Mouse (Mus musculus) liver, embryonic 12.5 days (tissue): ENCODE results near the gene Lzts2. TPM values are rescaled to one million over a fixed set of nuclear protein-coding genes. Genes with fewer than 3 reads are reported as not detected.

Source experiments
- ATAC-seq: fragments of 200-750 bp; cut with Nextera tagmentation; 2 replicates; pipeline ENCODE4 v1.8.0; 2017; ENCODE audit warnings: moderate number of reproducible peaks, mild to moderate bottlenecking, moderate library complexity
- H3K27ac ChIP-seq: fragments of 300-500 bp; sonication (generic); 2 replicates; pipeline ENCODE4 v1.5.1; 2016; ENCODE audit warnings: mild to moderate bottlenecking
- H3K27me3 ChIP-seq: fragments of 300-500 bp; sonication (generic); replicated peaks from 2 replicates; pipeline ENCODE4 v1.6.1; 2016; ENCODE audit warnings: mild to moderate bottlenecking, moderate library complexity
- H3K36me3 ChIP-seq: fragments of 300-500 bp; sonication (generic); 2 replicates; pipeline ENCODE4 v1.6.1; 2016; ENCODE audit warnings: mild to moderate bottlenecking, moderate library complexity
- H3K4me1 ChIP-seq: fragments of 300-500 bp; sonication (generic); 2 replicates; pipeline ENCODE4 v1.6.1; 2016
- H3K4me2 ChIP-seq: fragments of 300-500 bp; sonication (generic); 2 replicates; pipeline ENCODE4 v1.6.1; 2016; ENCODE audit warnings: mild to moderate bottlenecking, moderate library complexity
- H3K4me3 ChIP-seq: fragments of 300-500 bp; sonication (generic); 2 replicates; pipeline ENCODE4 v1.5.1; 2016; ENCODE audit warnings: mild to moderate bottlenecking, moderate library complexity
- H3K9ac ChIP-seq: fragments of 300-500 bp; sonication (generic); 2 replicates; pipeline ENCODE4 v1.6.1; 2016; ENCODE audit warnings: mild to moderate bottlenecking, moderate library complexity
- H3K9me3 ChIP-seq: fragments of 300-500 bp; sonication (generic); replicated peaks from 2 replicates; pipeline ENCODE4 v1.6.1; 2016; ENCODE audit warnings: mild to moderate bottlenecking, moderate library complexity
- WGBS: fragments of 180-500 bp; shearing (Covaris S2); methylation state at CpG from one replicate; pipeline ENCODE4 v1.1.7; 2016; ENCODE audit not compliant: insufficient replicate concordance; 5-methylcytosine and 5-hydroxymethylcytosine counted together
- polyA plus RNA-seq: library from polyadenylated mRNA; unstranded; fragments of >200 nt; fragmentation: Nextera tagmentation; extraction: Ambion mirVana; gene quantifications from 2 replicates; pipeline ENCODE4 v1.2.1, GENCODE M21; 2016

Gene Lzts2
- polyA plus RNA-seq, 1 experiment from 2014 or later: 18.3 TPM

- Histone ChIP-seq H3K27me3 (no peaks in the 10 kb centered on the region), H3K4me3 (peak within 1 kb of the TSS; percentile 96), H3K9me3 (no peaks in the 10 kb centered on the region), H3K4me2 (peak within 1 kb of the TSS; percentile 91), H3K9ac (peak within 1 kb of the TSS; percentile 85), H3K4me1 (peaks cover 35% of the 10 kb centered on the region), H3K27ac (peak within 1 kb of the TSS; percentile 81), H3K36me3 (peaks cover 72% of the 10 kb centered on the region)
- peak; percentile 85 for ATAC-seq
- under 1% methylated on average over 82 of the region's 82 CpGs for WGBS
Measured at GRCm38 (mm10) chr19:45005957-45006712, 8.1 kb upstream of the Lzts2 start, which contains the start of gene Mrpl43. TSS of gene Mrpl43 (minus strand) at chr19:45006442.

DNA sequence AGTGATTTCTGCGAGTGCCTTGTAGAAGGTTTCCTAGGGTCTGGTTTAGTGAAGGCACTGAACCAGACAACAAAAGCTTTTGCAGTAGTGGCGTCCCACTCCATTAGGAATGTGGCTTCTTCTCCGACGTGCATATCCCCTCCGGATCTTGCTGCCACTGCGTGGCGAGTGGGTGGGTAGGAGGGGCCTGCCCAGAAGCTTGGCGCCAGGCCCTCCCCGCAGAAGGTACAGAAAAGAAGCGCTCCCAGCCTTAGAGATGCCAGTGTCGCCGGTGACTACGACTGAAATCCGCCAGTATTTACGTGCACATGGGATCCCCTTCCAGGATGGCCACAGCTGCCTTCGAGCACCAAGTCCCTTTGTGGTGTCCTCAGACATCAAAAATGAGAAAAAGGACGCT is 7.2 kb upstream of the Lzts2 start:
- Histone ChIP-seq H3K4me3 (peak overlapping the region; percentile 96), H3K9me3 (no peaks in the 10 kb centered on the region), H3K27ac (peak overlapping the region; percentile 81; the same call in 1 of the 2 replicates), H3K27me3 (no peaks in the 10 kb centered on the region), H3K4me2 (peak overlapping the region; percentile 91), H3K9ac (peak overlapping the region; percentile 85), H3K36me3 (peaks cover 73% of the 10 kb centered on the region), H3K4me1 (peaks cover 35% of the 10 kb centered on the region)
- WGBS: 26% methylated on average over 17 of the region's 17 CpGs
- ATAC-seq: no peak

GRCm38 (mm10) chr19:45007425-45008191 is 6.6 kb upstream of the Lzts2 start:
- 74% methylated on average over 20 of the region's 20 CpGs for WGBS
- Histone ChIP-seq H3K4me1 (peaks cover 35% of the 10 kb centered on the region), H3K27ac (peak overlapping the region; percentile 81; the same call in 1 of the 2 replicates), H3K27me3 (no peaks in the 10 kb centered on the region), H3K4me2 (peak overlapping the region; percentile 91), H3K9me3 (no peaks in the 10 kb centered on the region), H3K4me3 (peak overlapping the region; percentile 96), H3K36me3 (peaks cover 73% of the 10 kb centered on the region), H3K9ac (peak overlapping the region; percentile 85)
- no peak for ATAC-seq

- H3K4me2 ChIP-seq: no peak overlapping the region
- ATAC-seq: no peak
Measured at GRCm38 (mm10) chr19:45010646-45011045, 3.6 kb upstream of the Lzts2 start.

DNA sequence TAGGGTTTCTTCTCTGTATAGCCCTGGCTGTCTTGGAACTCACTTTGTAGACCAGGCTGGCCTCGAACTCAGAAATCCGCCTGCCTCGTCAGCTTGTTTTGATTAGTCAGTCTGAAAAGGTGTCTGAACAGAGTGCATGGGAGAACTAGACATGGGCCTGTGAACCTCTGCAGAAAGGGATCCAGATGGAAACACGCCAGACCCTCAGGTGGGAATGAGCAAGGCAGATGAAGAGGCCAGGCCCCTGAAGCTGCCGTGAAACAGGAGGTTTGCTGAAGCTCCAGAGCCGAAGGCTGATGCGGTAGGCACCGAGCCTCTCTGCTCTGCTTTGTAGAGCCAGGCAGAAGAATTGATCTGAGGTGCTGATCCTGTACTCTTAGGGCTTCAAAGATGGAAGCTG is 2.0 kb upstream of the Lzts2 start:
- ATAC-seq: no peak
- H3K9me3 ChIP-seq: no peaks in the 10 kb centered on the region
- H3K4me2 ChIP-seq: no peak overlapping the region
- H3K27ac ChIP-seq: no peak overlapping the region
- H3K4me3 ChIP-seq: no peak overlapping the region
- no peak overlapping the region for H3K9ac ChIP-seq
- peaks cover 48% of the 10 kb centered on the region for H3K36me3 ChIP-seq
- H3K27me3 ChIP-seq: peaks cover 1% of the 10 kb centered on the region; the same call in 1 of the 2 replicates
- peaks cover 62% of the 10 kb centered on the region for H3K4me1 ChIP-seq
- 82% methylated on average over 8 of the region's 8 CpGs for WGBS

More at GRCm38 (mm10) chr19:45010646-45011045, 3.6 kb upstream of the Lzts2 start:
- Histone ChIP-seq H3K9me3 (no peaks in the 10 kb centered on the region), H3K27ac (no peak overlapping the region), H3K4me1 (peaks cover 54% of the 10 kb centered on the region), H3K27me3 (no peaks in the 10 kb centered on the region), H3K4me3 (no peak overlapping the region), H3K9ac (no peak overlapping the region), H3K36me3 (peaks cover 48% of the 10 kb centered on the region)
- 70% methylated on average over 4 of the region's 4 CpGs for WGBS

- Histone ChIP-seq H3K27ac (no peak overlapping the region), H3K9ac (no peak overlapping the region), H3K4me1 (peaks cover 62% of the 10 kb centered on the region), H3K27me3 (peaks cover 3% of the 10 kb centered on the region; the same call in 1 of the 2 replicates), H3K9me3 (no peaks in the 10 kb centered on the region), H3K36me3 (peaks cover 48% of the 10 kb centered on the region), H3K4me2 (no peak overlapping the region), H3K4me3 (no peak overlapping the region)
- 58% methylated on average over 6 of the region's 6 CpGs for WGBS
- no peak for ATAC-seq
Measured at GRCm38 (mm10) chr19:45012636-45013035, 1.6 kb upstream of the Lzts2 start.

GRCm38 (mm10) chr19:45013581-45014225 is 511 bp upstream of the Lzts2 start:
- H3K9me3 ChIP-seq: no peaks in the 10 kb centered on the region
- H3K36me3 ChIP-seq: peaks cover 37% of the 10 kb centered on the region
- no peak overlapping the region for H3K9ac ChIP-seq
- WGBS: 41% methylated on average over 6 of the region's 6 CpGs
- H3K27ac ChIP-seq: peak overlapping the region; percentile 79
- no peak for ATAC-seq
- peak overlapping the region; percentile 93; the same call in 1 of the 2 replicates for H3K4me2 ChIP-seq
- H3K4me3 ChIP-seq: no peak overlapping the region
- H3K4me1 ChIP-seq: peaks cover 62% of the 10 kb centered on the region
- H3K27me3 ChIP-seq: peaks cover 3% of the 10 kb centered on the region; the same call in 1 of the 2 replicates

DNA sequence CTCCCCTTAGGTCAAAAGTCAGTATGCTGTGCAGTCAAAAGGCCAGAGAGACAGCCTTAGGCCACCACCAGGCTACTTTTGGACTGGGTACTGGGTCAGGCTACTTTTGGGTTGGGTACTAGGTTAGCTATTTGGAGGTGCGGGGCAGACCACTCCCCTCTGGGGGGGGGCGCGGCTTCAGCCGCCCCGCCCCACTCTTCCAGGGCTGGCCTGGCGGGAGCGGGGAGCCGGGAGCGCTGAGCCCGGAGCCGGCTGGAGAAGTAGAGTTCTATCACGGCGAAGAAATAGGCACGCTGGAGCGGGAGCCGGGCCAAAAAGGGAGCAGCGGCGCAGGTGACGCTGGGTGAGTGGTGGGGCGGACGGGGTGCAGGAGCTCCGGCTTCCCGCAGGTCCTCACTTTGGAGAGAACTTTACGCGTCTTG is 778 bp downstream of the Lzts2 start:
- Histone ChIP-seq H3K4me1 (peaks cover 69% of the 10 kb centered on the region), H3K4me2 (peak overlapping the region; percentile 93), H3K9ac (peak overlapping the region; percentile 70), H3K27me3 (peaks cover 3% of the 10 kb centered on the region; the same call in 1 of the 2 replicates), H3K36me3 (peaks cover 26% of the 10 kb centered on the region), H3K9me3 (no peaks in the 10 kb centered on the region), H3K4me3 (peak overlapping the region; percentile 66), H3K27ac (peak overlapping the region; percentile 79)
- ATAC-seq: peak; percentile 10
- 3% methylated on average over 25 of the region's 25 CpGs for WGBS

- ATAC-seq: peak; percentile 62
- Histone ChIP-seq H3K27ac (peak overlapping the region; percentile 79), H3K4me2 (peak overlapping the region; percentile 93), H3K9ac (peak overlapping the region; percentile 70), H3K27me3 (peaks cover 3% of the 10 kb centered on the region; the same call in 1 of the 2 replicates), H3K4me1 (peaks cover 76% of the 10 kb centered on the region), H3K9me3 (no peaks in the 10 kb centered on the region), H3K4me3 (peak overlapping the region; percentile 66), H3K36me3 (peaks cover 19% of the 10 kb centered on the region)
- under 1% methylated on average over 34 of the region's 34 CpGs for WGBS
Measured at GRCm38 (mm10) chr19:45015518-45016281, 1.5 kb downstream of the Lzts2 start.

DNA sequence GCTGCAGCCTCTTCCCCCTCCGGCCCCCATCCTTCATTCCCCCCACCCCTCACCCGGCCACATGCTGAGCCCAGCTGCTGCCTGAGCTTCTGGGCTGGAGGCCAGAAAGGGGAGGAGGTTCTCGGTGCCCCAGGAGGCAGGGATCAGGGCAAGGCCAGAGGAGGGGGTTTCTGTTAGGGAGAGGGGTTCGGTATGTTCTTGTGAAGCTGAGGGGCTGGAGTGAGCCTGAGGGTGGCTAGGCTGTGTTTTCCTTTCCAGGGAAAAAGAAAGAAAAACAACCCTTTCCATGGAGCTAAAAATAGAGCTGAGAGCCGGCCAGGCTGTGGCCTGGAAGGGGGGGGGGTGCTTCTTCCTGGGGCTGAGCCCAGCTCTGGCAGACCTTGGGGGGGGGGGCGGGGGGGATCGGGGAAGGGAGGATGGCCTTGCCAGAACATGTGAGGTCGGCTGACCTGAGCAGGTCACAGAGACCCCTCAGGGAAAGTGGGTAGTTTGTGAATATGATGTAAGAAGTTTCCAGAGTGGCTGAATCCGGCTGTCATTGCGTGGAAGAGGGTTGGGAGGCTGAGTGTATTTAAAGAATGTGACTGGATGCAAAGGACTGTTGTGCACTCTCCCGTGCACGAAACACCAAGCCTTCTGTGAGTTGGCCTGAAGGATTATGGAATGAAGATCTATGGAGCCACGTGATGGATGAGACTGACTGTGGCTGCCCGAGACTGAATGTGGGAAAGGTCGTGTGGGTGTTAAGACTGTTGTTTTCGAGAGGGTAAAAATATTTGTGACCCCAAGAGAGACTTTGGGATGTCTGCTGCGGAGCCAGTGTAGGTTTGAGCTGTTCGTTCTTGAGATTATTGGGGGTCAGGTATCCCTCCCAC is 2.4 kb downstream of the Lzts2 start:
- WGBS: 3% methylated on average over 17 of the region's 18 CpGs

More for the DNA sequence above, 2.4 kb downstream of the Lzts2 start:
- Histone ChIP-seq H3K9me3 (no peaks in the 10 kb centered on the region), H3K9ac (peak overlapping the region; percentile 70), H3K36me3 (peaks cover 16% of the 10 kb centered on the region), H3K4me1 (peaks cover 82% of the 10 kb centered on the region), H3K27me3 (peaks cover 3% of the 10 kb centered on the region; the same call in 1 of the 2 replicates), H3K4me2 (peak overlapping the region; percentile 93), H3K27ac (peak overlapping the region; percentile 79), H3K4me3 (peak overlapping the region; percentile 66)
- ATAC-seq: no peak
